Mouse (Mus musculus) embryonic fibroblast, embryonic 13.5 days (primary cell): ENCODE measurements at regions not wholly inside any gene's neighbourhood (a gene's known extent, or its start where the extent isn't known, plus 50 kb on each side); places are given as distances from the start of the nearest gene placed in this dataset.

Source experiments
- H3K27ac ChIP-seq: 2 replicates; pipeline ENCODE4 v1.5.1; 2012; ENCODE audit warnings: low read length, control low read depth, inconsistent platforms; ENCODE audit not compliant: insufficient read depth
- H3K4me1 ChIP-seq: 2 replicates; pipeline ENCODE4 v1.6.1; 2011; ENCODE audit warnings: low read length; ENCODE audit not compliant: control insufficient read depth, insufficient read depth
- H3K4me3 ChIP-seq: 2 replicates; pipeline ENCODE4 v1.5.1; 2011; ENCODE audit warnings: mild to moderate bottlenecking, control low read depth, low read length; ENCODE audit not compliant: insufficient read depth
- CTCF ChIP-seq: IDR thresholded peaks from 2 replicates; pipeline ENCODE4 v1.5.1; 2011; ENCODE audit warnings: mild to moderate bottlenecking, control low read depth, low read length, moderate library complexity, borderline replicate concordance; ENCODE audit not compliant: insufficient read depth
- POLR2A ChIP-seq: IDR thresholded peaks from 2 replicates; pipeline ENCODE4 v1.6.1; 2011; ENCODE audit warnings: low read depth, mild to moderate bottlenecking, control low read depth, low read length, moderate library complexity

DNA sequence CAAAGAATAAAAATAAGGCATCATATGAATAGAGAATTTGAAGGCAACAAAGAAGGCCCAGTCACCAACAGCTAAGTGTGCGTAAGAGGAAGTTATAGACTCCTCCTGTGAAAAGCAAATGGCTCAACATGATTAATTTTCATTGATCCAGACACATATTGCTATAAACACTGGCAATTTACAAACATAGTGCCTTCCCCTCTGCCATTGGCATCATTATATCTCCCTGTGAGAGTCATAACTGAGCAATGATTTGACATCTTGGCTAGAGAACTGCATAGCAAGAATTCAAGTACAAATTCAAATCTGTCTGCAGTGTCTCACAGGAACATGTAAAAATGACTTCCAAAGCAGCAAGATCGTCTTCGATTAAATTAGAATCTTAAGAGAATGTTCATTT, 167.2 kb upstream of the Mbnl1 start:
- H3K4me1 ChIP-seq, result peaks cover 2% of the 10 kb centered on the region; the same call in 1 of the 2 replicates
- H3K4me3 ChIP-seq, result no peak overlapping the region
- TF ChIP-seq CTCF (no peak), POLR2A (no peak)
- no peak overlapping the region for H3K27ac ChIP-seq

DNA sequence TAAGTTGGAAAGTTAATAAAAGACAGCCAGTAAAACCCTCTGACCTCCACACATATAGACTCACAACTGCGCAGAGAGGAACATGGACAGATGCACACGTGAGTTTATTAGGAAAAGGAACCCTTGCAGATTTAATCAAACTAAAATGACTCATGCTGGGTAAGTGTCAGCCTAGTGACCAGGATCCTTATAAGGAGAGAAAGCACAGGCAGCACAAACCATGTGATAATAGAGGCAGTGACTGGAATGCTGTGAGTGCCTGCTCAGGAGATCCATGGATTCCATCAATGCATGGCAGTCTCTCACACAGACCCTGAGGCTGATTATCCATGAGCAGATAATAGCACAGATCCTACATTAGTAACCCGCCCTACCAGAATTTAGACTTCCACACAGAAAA, 162.2 kb upstream of the Mbnl1 start:
- Histone ChIP-seq H3K4me3 (no peak overlapping the region), H3K27ac (peak overlapping the region; percentile 47; the same call in 1 of the 2 replicates), H3K4me1 (peaks cover 5% of the 10 kb centered on the region)
- TF ChIP-seq CTCF, result no peak
- no peak for TF ChIP-seq POLR2A

- Histone ChIP-seq H3K27ac (no peak overlapping the region), H3K4me1 (peaks cover 5% of the 10 kb centered on the region), H3K4me3 (no peak overlapping the region)
- no peak for TF ChIP-seq CTCF
These were observed 161.5 kb upstream of the Mbnl1 start for GRCm38 (mm10) chr3:60311178-60311577.

- TF ChIP-seq POLR2A (no peak), CTCF (no peak)
- Histone ChIP-seq H3K27ac (no peak overlapping the region), H3K4me1 (no peaks in the 10 kb centered on the region), H3K4me3 (no peak overlapping the region)
These were observed 152.3 kb upstream of the Mbnl1 start for GRCm38 (mm10) chr3:60320213-60320936.

- H3K4me3 ChIP-seq, result no peak overlapping the region
- TF ChIP-seq CTCF (no peak), POLR2A (no peak)
- no peaks in the 10 kb centered on the region for H3K4me1 ChIP-seq
- no peak overlapping the region for H3K27ac ChIP-seq
These were observed 149.1 kb upstream of the Mbnl1 start for GRCm38 (mm10) chr3:60323514-60323913.

- Histone ChIP-seq H3K4me3 (no peak overlapping the region), H3K4me1 (no peaks in the 10 kb centered on the region), H3K27ac (no peak overlapping the region)
- TF ChIP-seq POLR2A, result no peak
- no peak for TF ChIP-seq CTCF
These were observed 148.2 kb upstream of the Mbnl1 start for GRCm38 (mm10) chr3:60324416-60324815.

DNA sequence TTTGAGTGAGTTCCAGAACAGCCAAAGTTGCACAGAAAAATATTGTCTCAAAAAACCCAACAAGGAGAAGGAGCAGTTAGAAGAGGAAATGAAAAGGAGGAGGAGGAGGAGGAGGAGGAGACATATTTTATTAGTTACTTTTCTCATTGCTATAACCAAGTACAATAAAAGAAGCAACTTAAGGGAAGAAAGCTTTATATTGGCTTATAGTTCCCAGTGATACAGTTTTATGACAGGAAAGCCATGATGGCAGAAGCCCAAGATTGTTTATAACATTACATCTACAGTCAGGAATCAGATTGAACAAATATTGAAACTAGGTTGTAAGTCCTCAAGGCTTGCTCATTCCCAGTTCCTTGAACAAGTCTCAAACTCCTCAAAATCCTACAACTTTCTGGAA, 147.7 kb upstream of the Mbnl1 start:
- Histone ChIP-seq H3K4me3 (no peak overlapping the region), H3K27ac (no peak overlapping the region), H3K4me1 (no peaks in the 10 kb centered on the region)
- TF ChIP-seq POLR2A (no peak), CTCF (no peak)

DNA sequence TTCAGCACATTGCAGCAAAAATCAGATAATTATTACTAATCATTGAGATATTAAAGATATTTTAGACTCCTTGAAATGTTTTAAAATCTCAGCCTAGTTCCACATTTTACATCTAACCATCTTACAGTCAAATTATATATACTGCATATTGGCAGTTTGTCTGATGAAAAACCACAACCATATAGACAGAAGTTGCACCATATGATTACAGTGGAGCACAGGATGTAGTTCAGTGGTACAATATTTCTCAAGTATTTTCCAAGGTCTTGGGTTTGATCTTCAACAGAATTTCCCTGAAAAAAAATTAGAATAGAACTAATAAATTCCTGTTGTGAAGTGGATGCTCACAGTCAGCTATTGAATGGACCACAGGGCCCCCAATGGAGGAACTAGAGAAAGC, 140.2 kb upstream of the Mbnl1 start:
- H3K4me1 ChIP-seq, result no peaks in the 10 kb centered on the region
- H3K4me3 ChIP-seq, result no peak overlapping the region
- no peak overlapping the region for H3K27ac ChIP-seq
- TF ChIP-seq CTCF (no peak), POLR2A (no peak)

DNA sequence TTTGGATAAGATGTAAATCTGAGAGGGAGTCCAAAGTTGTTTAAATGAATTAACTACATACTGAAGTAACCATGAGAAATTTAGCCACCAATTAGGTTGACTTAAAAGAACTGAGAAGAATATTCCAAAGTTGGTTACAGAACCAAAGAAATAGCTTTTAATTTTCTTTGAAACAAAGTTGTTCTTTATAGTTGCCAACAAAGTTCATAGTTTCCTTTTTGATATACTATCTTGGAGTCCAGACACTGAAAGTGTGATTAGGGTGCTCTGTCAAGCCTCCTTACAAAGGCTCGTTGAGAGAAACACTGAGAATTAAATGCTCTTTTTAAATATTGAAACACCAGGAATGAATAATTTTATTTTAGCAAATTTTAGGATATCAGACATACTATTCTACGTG, 139.0 kb upstream of the Mbnl1 start:
- Histone ChIP-seq H3K4me3 (no peak overlapping the region), H3K4me1 (no peaks in the 10 kb centered on the region), H3K27ac (no peak overlapping the region)
- TF ChIP-seq POLR2A, result no peak
- TF ChIP-seq CTCF, result no peak

DNA sequence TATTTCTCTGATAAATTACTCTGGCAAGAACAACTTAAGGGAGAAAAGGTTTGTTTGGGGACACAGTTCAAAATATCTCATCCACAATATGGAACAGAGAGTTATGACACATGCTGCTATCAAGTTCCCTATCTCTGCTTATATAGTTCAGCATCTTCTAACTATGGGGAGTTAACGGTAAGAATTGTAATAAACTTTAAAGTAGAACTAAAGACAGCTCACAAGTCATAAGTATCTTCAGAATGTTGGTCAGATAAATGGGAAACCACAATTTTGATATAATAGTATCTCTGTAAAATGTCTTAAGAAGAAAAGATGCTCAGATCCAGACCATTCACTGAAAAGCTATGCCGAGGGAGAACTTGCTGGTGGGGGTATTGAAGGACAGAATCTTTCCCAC, 138.5 kb upstream of the Mbnl1 start:
- TF ChIP-seq POLR2A, result no peak
- no peak for TF ChIP-seq CTCF
- no peaks in the 10 kb centered on the region for H3K4me1 ChIP-seq

More for the DNA sequence above, 138.5 kb upstream of the Mbnl1 start:
- Histone ChIP-seq H3K27ac (no peak overlapping the region), H3K4me3 (no peak overlapping the region)
